Mouse (Mus musculus) lung, adult 2 months (tissue): ENCODE data around the gene Tmem242. TPM values are rescaled to one million over a fixed set of nuclear protein-coding genes. Genes with fewer than 3 reads are reported as not detected.

Experiments used
- DNase-seq: peaks from one replicate; pipeline ENCODE4 v3.0.0; 2022
- H3K4me1 ChIP-seq: fragments of 200-500 bp; 2 replicates; pipeline ENCODE4 v1.6.1; 2011; ENCODE audit warnings: low read length; ENCODE audit not compliant: control insufficient read depth, insufficient read depth
- H3K4me3 ChIP-seq: fragments of 200-500 bp; replicated peaks from 2 replicates; pipeline ENCODE3; 2011; ENCODE audit warnings: low read depth, mild to moderate bottlenecking, control low read depth, low read length; ENCODE audit errors: extremely low read depth
- CTCF ChIP-seq: fragments of 200-500 bp; IDR thresholded peaks from 2 replicates; pipeline ENCODE4 v1.5.1; 2011; ENCODE audit warnings: mild to moderate bottlenecking, low read length, control low read depth; ENCODE audit not compliant: insufficient read depth
- POLR2A ChIP-seq: fragments of 200-500 bp; IDR thresholded peaks from 2 replicates; pipeline ENCODE4 v1.6.1; 2011; ENCODE audit warnings: low read depth, mild to moderate bottlenecking, control low read depth, low read length, borderline replicate concordance; ENCODE audit errors: extremely low read depth
- WGBS: fragments of 180-500 bp; shearing (Covaris S2); methylation state at CpG from one replicate; pipeline ENCODE4 v1.1.7; 2018; 5-methylcytosine and 5-hydroxymethylcytosine counted together
- polyA plus RNA-seq: library from polyadenylated mRNA; depleted of rRNA; stranded (reverse); fragments of >200 nt; gene quantifications from 2 replicates; pipeline ENCODE4 v1.2.3, GENCODE M21; 2012

Gene Tmem242
- polyA plus RNA-seq, 1 experiment = 11.4 TPM

GRCm38 (mm10) chr17:5403885-5404284 is 36.2 kb downstream of the Tmem242 start:
- 83% methylated on average over 6 of the region's 6 CpGs for WGBS
- H3K4me3 ChIP-seq = no peak overlapping the region
- DNase-seq = no peak

DNA sequence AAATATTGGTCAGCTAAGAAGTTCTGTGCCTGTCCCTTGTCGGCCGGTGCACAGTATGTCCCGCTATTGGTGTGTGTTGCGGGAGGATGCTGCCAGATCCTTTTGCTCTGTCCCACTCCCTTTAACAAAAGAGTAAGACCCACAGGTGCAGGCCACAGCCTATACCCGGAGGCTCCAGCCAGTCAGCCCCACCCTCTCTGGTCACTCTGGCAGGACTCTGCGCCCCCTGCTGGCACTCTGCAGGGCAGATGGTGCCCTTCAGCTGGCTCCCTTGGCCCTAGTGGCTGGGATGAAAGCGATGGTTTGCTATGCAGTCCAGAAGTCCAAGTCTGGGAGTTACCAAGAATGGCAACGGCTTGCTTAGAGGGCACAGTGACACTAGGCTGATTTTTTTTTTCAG is 37.4 kb downstream of the Tmem242 start:
- 32% methylated on average over 8 of the region's 8 CpGs for WGBS
- H3K4me1 ChIP-seq = no peaks in the 10 kb centered on the region
- TF ChIP-seq POLR2A = no peak
- TF ChIP-seq CTCF = peak; percentile 73
- DNase-seq = peak; percentile 80
- H3K4me3 ChIP-seq = no peak overlapping the region

More at GRCm38 (mm10) chr17:5403885-5404284, 36.2 kb downstream of the Tmem242 start:
- TF ChIP-seq CTCF = no peak
- TF ChIP-seq POLR2A = no peak
- H3K4me1 ChIP-seq = no peaks in the 10 kb centered on the region

GRCm38 (mm10) chr17:5402069-5402468 is 38.0 kb downstream of the Tmem242 start:
- peak; percentile 72 for DNase-seq
- 7% methylated on average over 9 of the region's 9 CpGs for WGBS
- H3K4me3 ChIP-seq = no peak overlapping the region
- no peaks in the 10 kb centered on the region for H3K4me1 ChIP-seq
- TF ChIP-seq POLR2A (no peak), CTCF (peak; percentile 62)

DNA sequence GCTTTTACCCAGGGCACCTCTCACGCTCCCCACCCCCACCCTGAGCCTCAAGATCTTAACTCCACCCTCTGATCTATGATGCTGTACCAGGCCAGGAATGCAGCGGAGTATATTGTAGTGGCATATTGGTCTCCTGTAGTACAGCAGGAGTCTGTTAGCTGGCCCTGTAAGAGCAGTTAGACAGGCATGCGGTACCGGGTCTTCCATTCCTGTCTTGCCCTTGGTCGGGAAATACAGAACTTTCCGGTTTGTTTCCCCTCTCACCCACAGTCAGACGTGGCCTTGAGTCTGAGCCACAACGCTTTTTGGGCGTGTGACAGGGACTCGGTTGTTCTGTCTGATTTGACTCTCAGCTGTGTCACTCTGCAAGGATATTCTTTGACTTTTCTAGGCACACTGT is 38.8 kb downstream of the Tmem242 start:
- H3K4me1 ChIP-seq = no peaks in the 10 kb centered on the region
- TF ChIP-seq POLR2A (no peak), CTCF (no peak)
- H3K4me3 ChIP-seq = no peak overlapping the region
- no peak for DNase-seq
- WGBS = 87% methylated on average over 10 of the region's 10 CpGs

- no peak overlapping the region for H3K4me3 ChIP-seq
- no peaks in the 10 kb centered on the region for H3K4me1 ChIP-seq
- TF ChIP-seq POLR2A = no peak
- no peak for TF ChIP-seq CTCF
- no peak for DNase-seq
- 63% methylated on average over 14 of the region's 14 CpGs for WGBS
Measured at GRCm38 (mm10) chr17:5400435-5401090, 39.5 kb downstream of the Tmem242 start.

DNA sequence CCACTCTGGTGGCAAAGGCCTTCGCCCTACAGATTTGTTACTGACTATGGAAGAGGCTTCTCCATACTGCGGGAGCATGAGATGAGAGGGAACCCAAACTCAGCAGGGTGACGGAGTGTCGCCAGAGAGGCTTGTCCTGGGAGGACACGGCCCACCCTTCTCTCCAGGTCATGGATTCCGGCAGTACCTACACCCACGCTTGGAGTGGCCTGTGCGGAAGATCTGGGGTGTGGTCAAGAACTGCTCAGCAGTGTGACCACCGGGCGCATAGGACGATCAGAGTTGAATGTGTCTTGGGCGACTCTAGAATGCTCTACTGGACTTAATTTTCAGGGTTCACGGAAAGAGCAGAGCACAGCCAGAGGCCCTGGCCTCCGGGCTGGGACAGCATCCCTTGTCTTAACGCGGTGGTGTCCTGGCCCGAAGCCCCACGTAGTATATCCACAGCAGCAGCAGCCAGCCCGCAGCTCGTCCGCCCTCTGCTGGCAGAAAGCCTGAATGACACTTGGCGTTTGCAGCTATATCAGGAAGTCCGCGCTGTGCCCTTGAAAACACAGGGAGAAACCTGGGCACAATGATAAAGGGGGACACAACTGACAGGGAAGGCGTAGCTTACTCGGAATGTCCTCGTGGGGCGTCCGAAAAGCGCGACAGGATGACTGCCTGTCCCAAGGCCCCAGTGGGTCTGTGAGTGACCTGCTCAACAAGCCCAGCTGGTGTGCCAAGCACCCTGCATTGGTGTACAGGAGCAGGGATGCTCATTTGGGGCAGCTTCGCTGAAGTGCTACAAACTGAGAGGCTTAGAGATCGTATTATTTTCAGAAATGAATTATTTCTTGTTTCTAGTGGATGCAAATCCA is 42.7 kb downstream of the Tmem242 start:
- 29% methylated on average over 33 of the region's 33 CpGs for WGBS
- peak; percentile 81 for DNase-seq
- H3K4me3 ChIP-seq = no peak overlapping the region
- H3K4me1 ChIP-seq = no peaks in the 10 kb centered on the region
- TF ChIP-seq CTCF (peak; percentile 92), POLR2A (no peak)

DNA sequence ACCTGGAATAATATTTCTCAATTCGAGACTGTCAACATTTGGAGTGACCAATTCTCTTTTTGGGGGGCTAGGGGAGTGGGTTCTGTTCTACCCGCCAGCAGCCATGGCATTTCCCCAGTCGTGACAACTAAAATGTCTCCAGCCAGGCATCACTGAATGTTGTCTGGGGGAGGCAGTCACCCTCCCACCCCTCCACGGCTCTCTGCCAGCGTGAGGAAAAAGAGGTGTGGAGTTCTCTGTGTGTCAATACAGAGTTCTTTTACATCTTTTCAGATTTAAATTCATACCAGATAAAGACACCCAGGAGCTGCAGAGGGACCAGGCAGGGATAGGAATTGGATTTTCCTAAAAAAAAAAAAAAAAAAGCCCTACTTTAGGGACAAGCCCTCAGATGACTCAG is 43.8 kb downstream of the Tmem242 start:
- no peak overlapping the region for H3K4me3 ChIP-seq
- TF ChIP-seq CTCF (no peak), POLR2A (no peak)
- WGBS = 79% methylated on average over 5 of the region's 5 CpGs
- no peak for DNase-seq
- no peaks in the 10 kb centered on the region for H3K4me1 ChIP-seq

DNA sequence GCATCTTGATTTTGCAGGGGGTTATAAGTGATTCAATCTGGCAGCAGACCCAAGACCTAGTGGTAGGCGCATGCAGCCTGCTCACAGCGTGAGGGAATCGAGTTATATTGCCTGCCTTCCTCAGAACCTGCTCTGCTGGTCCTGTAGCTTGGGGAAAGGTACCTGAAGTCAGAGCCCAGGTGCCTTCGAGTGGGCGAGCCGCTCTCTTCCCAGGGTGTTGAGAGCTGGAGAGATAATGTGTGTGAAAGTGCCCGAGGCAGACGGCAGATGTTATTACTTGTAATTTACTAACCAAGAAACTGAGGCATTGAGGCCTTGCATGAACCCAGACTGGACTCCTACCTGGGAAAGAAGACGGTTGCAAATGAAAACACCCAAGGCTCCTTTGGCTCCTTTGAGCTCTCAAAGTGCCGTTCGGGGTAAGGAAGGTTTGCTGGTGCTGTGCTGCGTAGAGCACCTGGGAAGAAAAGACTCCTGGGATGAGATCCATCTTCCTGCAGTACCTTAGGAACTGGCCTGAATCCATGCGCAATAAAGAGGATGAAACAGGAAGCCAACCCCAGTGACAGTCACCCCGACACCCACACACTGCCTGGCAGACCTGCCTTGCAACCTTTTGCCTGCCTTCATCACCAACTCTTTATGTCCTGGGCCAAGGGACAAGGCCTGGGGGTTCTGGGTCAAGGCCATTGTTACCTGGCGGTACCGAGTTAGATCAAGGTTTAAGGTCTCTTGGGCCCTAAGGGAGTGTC is 44.4 kb downstream of the Tmem242 start:
- Histone ChIP-seq H3K4me3 (no peak overlapping the region), H3K4me1 (no peaks in the 10 kb centered on the region)
- no peak for TF ChIP-seq POLR2A
- no peak for TF ChIP-seq CTCF
- WGBS = 82% methylated on average over 16 of the region's 16 CpGs
- DNase-seq = no peak

DNA sequence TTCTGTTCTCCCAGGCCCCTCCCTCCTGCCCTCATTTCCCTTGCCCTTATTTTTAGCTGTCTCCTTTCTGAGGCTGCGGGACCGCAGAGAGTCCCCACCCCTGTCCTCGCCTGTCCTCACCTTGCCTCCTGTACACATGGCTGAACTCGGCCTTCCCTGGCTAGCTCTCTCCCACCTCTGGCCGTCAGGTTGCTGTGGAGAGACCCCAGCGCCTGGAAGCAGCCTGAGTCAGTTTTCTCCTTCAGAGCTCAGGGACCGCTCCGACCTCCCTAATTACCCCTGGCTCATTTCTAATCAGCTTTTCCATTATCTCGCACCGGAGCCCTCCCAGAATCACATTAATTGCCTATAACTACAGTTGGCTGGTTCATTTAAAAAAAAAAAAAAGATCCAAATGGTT is 49.4 kb downstream of the Tmem242 start:
- TF ChIP-seq CTCF = no peak
- H3K4me1 ChIP-seq = no peaks in the 10 kb centered on the region
- no peak for DNase-seq
- WGBS = 75% methylated on average over 10 of the region's 10 CpGs
- no peak overlapping the region for H3K4me3 ChIP-seq

DNA sequence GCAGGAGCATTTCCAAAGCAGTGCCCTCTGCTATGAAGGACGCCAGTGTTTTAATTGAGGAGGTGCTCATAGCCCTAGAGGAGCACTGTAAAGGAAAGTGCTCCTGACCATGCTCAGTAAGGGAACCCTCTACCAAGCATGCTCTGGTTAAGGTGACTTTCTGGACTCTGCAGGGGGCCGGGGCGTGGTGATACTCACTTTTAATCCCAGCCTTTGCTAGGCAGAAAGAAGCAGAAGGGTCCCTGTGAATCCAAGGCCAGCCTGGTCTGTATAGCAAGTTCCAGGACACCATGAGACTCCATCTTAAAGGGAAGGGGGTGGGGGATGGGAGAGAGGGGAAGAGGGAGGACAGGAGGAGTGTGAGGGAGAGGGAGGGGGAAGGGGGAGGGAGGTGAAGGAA is 51.7 kb downstream of the Tmem242 start:
- 88% methylated on average over 3 of the region's 3 CpGs for WGBS
- no peak for TF ChIP-seq CTCF
- TF ChIP-seq POLR2A = no peak
- DNase-seq = no peak
- Histone ChIP-seq H3K4me1 (no peaks in the 10 kb centered on the region), H3K4me3 (no peak overlapping the region)
